Mouse (Mus musculus): Measurements from ENCODE around the gene 1520401A03Rik. TPM values are rescaled to one million over a fixed set of nuclear protein-coding genes. Genes with fewer than 3 reads are reported as not detected.

1520401A03Rik gene
- total RNA-seq, 2 experiments from 2014 or later = not detected

DNA sequence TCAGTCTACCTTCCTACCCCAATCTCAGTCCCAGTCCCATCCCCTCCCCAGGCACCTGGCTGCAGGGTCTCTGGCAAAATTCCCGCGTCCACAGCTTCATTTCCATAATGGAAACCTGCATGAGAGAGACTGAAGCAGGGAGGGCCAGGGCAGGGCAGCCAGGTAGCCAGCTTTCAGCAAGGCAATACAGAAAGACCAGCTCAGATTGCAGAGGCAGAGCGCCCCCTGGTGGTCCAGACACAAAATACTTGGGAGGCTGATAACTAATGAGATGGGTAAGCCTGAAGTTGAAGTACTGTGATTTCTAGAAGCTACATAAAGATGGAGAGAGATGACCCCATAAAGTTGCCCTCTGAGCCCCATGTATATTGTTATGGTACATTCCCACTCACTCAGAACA lies 16.4 kb downstream of the 1520401A03Rik start:
- DNase-seq = peak; percentile 55 to 62
- intact Hi-C loops (cut with DNase I) = loop anchor here (2.0 to 5.0 kb wide), 2 partner anchors 45 to 134 kb away; partner anchors contain the start of gene Bicdl2

DNA sequence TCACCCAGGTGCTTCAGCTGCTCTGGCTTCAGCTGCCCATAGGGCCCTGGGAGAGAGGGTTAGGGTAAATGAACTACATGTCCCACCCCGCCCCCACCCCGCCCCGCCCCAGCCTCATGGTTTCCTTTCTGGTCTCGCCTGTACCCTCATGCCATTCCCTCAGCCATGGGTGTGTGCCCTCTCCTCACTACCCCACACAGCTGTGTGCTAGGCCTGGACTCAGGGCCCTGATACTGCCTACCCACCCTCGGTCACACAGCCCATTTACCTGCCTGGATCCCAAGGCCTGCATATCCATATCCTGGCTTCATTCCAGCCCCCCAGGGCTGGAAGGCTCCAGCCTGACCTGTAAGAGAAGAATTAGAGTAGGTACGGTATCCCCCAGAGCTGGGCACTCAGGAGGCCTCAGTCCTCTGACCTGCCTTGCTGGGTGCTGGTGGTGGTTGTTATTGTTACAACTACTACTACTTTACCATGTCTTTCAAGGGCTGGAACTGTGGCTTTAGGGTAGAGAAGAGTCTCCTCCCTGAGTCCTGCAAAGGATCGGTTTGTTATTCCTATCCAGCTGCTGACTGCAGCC lies 17.0 kb downstream of the 1520401A03Rik start:
- intact Hi-C loops (cut with DNase I) = loop anchor here (2.0 to 5.0 kb wide), 2 partner anchors 45 to 133 kb away; partner anchors contain the start of gene Bicdl2
- no peak for DNase-seq

DNA sequence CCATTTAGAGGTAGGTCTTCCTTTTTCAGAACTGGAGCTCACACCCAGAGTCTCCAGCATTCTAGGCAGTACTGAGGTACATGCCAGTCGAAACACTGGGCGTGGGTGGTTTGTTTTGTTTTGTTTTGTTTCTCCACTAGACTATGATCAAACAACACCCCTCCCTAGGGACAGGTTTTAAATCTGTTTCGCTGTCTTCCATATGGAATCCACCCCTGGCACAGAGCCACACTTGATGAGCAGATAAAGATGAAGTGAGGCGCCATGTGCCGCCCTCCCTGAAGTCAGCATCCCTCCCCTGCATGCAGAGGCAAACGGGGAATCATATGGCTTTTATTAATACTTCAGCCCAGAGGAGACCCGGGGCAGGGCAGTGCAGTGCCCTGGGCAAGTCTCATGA lies 17.8 kb downstream of the 1520401A03Rik start:
- intact Hi-C loops (cut with DNase I) = loop anchor here (5.0 kb wide), 1 partner anchor 132 kb away; no protein-coding TSS in a partner anchor
- DNase-seq = no peak

DNA sequence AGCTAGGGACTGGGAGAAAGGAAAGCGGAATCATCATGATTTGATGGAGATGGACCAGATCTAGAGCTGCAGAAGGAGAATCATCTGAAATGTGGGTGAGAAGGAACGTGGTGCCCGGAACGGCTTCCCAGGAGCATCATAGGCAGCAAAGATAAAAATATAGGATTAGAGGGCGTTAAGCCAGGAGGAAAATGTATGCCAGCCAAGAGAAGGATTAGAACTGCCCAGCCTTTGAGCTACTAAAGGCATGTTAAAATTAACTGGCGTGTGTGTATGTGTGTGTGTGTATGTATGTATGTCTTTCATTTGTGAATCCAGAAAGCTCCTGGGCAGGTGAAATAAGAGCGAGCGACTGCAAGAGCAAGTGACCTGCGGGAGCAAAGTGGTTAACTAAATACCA lies 19.3 kb downstream of the 1520401A03Rik start:
- no peak for DNase-seq
- intact Hi-C loops (cut with DNase I) = no loop called here

DNA sequence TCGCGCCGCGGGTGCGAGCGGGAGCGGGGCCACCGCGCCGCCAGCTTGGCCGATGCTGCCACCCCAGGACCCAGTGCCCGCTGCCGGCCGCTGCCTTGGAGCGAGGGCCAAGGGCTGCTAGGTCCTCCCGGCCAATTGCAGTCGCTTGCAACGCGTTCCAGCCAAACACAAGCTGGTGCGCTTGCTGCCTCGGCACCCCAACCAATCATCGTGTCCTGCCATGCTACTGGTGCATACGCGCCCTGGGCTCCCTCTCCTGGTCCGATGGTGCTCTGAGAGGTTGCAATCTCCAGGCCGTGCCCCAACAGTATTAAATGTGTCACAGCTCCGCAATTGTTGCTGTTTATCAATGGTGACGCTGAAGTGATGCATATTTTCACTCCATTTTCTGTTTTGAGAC lies 22.5 kb downstream of the 1520401A03Rik start:
- peak; percentile 79 to 89 for DNase-seq
- intact Hi-C loops (cut with DNase I) = no loop called here

DNA sequence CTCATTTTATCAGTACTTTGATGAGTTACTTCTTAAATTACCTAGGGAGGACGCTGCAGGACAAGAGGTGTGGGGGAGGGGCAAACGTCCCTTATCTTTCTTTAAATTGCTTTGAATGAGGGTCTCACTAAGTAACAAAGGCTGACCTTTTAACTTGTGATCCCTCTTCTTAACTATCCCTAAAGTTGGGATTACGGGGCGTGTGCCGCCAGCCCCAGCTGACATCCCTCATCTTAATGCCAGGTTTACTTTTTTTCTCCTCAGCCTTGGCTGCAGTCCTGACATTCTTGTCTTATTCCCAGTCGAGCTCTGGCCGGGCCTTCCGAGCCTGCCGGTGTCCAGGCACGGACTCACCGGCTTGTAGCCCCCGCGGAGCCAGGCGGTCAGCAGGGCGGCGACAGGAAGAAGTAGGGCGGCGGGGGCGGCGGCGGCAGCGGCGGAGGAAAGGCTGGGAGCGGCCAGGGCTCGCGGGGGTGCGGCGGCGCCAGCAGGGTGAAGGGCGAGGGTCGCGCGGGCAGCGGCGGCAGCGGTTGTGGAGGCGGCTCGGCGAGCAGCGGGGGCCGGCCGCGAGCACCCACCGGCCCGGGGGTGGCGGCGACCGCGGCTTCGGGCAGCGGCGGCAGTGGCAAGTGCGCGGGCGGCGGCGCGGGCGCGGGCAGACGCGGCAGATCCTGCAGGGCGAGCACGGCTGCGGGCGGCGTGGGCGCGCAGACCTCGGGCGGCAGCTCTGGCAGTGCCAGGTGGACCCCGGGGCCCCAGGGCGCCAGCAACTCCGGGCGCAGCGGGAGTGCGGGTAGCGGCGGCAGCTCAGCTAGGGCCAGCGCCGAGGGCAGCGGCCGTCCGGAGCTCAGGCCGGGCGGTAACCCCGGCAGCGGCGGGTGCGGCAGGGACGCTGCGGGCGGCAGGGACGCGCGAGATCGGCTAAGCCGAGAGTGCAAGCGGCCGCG lies 23.2 kb downstream of the 1520401A03Rik start:
- intact Hi-C loops (cut with DNase I) = no loop called here
- peak in 1 of 2 experiments; percentile 40 for DNase-seq

DNA sequence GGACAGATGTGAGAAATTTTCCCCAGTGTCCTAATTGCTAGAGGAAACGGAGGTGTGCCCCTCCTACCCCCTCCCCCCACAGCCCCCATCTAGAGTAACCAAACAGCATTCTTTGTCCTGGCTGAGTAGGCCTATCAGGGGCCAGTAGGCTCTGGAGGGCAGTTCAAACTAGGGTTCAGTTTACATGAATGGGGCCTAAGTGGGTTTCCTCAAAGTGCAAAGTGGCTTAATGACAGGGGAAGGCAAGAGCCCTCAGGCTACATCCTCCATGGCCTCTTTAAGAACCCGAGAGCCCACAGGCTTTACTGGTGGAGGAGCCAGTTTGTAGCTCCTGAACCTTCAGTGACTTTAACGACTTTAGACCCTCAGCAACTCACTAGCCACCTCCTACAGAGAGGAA lies 26.8 kb downstream of the 1520401A03Rik start:
- DNase-seq = no peak
- intact Hi-C loops (cut with DNase I) = no loop called here

DNA sequence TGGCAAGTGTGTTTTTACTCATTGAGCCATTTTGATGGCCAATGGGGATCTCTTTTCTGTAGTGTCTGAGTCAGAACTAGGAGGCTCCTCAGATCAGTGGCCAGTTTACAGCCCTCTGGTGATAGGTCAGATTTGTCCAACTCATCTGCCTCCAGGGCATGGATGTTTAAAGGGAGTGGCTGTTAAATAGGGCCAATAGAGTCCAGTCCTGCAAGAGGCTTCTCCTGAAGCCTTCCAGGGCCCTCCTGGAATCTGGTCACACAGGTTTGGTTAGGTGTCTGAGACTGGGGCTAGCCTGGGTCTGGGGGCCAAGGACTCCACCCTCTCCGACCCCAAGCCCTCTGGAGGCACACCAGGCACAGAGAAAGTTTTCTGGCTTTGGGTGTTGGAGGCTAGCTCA lies 28.1 kb downstream of the 1520401A03Rik start:
- DNase-seq = no peak
- intact Hi-C loops (cut with DNase I) = no loop called here

DNA sequence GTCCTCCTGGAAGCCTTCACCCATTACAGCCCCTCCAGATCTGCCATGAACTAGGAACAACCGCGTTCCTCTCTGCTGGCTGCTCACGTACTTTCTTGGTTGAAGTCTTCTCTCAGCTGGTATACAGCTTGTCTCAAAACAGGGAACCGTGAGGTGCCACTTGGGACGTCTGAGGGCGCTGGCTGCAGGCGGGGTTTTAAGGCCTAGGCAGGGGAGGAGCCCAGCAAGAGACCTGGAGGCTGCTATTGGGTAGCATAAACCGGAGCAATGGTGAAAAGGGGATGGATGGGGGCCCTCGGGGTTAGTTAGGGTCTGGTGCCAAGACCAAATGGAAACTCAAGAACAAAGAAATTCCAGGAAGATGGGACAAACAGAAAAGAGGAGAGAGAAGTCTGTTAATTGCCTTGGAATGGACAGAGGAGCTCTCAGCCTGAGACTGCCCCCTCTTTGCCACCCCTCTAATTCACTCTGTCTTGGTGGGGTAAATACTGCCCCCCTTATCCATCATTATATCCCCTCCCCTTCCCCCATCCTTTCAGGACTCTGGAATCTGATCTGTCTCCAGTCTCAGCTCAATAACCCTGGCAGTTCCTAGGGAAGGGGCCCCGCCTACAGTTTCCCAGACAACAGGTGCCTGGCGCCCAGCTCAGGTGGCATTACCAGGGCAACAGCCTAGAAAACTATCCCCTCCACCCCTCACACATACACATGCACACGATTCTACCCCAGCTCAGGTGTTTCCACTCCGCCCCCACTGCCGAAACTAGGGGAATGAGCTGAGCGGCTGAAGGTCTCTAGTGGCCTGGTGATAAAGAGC lies 38.5 kb downstream of the 1520401A03Rik start, which contains the start of gene Cldn9:
Gene Cldn9, minus strand, starts transcription at position 171 of the 817 bp plus-strand sequence.
- intact Hi-C loops (cut with DNase I) = no loop called here
- DNase-seq = no peak

DNA sequence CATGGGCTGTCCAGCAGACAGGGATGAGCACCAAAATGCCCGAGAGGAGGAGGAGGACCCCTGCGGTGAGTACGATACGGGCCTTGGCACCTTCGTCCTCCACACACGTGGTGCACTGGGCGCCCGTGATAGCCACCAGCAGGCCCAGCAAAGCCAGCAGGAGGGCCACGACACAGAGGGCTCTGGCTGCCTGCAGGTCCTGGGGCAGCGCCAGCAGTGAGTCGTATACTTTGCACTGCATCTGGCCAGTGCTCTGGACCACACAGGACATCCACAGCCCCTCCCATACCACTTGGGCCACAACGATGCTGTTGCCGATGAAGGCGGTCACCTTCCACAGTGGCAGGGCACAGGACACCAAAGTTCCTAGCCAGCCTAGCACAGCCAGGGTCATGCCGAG lies 39.4 kb downstream of the 1520401A03Rik start:
- DNase-seq = no peak
- intact Hi-C loops (cut with DNase I) = no loop called here

DNA sequence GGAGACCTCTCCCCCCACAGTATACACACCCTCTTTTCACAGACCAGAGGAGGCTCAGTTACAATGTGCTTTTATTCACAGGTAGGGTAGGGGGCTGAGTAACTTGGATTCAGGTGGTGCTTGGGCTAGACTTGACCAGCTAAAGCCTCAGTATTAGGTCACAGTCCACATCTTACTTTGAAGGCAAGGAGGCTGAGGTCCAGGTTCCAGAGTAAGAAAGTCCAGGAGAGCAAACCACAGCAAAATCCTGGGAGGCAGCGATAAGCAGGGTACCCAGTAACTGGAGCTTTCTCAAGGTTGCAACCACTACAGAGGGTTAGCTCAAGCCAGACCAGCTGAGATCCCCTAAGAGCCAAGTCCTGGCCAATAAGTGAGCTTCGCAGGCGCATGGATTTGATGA lies 40.1 kb downstream of the 1520401A03Rik start:
- intact Hi-C loops (cut with DNase I) = no loop called here
- DNase-seq = no peak

DNA sequence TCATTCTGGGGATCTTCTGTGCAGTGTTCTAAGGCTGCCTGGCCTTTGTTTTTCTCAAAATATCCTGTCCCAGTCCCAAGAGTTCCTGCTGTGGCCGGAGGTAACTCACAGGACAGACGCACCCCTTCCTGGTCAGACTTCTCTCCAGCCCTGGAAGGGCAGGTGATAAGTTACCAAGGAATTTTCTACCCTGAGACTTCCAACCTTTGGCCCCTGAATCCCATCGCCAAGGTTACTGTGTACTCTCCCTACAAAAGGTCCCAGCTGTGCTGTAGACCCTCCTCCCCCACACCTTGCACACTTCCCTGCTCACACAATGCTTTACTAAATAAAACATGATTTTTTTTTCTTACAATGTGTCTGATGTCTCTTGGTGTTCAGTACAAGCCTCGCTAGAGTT lies 40.5 kb downstream of the 1520401A03Rik start:
- DNase-seq = no peak
- intact Hi-C loops (cut with DNase I) = no loop called here

DNA sequence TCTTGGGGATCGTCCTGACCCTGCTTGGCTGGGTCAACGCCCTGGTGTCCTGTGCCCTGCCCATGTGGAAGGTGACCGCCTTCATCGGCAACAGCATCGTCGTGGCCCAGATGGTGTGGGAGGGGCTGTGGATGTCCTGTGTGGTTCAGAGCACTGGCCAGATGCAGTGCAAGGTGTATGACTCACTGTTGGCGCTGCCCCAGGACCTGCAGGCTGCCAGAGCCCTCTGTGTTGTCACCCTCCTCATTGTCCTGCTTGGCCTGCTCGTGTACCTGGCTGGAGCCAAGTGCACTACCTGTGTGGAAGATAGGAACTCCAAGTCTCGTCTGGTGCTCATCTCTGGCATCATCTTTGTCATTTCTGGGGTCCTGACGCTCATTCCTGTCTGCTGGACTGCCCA lies 41.5 kb downstream of the 1520401A03Rik start:
- intact Hi-C loops (cut with DNase I) = no loop called here
- DNase-seq = no peak

DNA sequence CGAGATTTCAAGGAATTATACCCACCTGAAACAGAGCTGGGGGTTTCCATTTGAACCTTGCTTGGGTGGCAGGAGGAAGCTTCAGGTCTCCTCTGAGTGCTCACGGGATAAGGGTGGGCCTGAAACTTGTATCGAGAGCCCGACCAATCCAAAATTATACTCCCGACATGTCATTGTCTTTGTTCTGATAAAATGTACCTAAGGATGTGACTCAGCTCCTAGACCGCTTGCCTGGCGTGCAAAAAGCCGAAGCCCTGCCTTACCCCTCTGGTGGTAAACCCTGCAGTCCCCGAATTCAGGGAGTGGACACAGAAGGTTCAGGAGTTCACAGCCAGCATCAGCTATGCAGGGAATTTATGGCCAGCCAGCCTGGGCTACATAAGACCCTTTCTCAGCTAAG lies 42.2 kb downstream of the 1520401A03Rik start:
- intact Hi-C loops (cut with DNase I) = no loop called here

DNA sequence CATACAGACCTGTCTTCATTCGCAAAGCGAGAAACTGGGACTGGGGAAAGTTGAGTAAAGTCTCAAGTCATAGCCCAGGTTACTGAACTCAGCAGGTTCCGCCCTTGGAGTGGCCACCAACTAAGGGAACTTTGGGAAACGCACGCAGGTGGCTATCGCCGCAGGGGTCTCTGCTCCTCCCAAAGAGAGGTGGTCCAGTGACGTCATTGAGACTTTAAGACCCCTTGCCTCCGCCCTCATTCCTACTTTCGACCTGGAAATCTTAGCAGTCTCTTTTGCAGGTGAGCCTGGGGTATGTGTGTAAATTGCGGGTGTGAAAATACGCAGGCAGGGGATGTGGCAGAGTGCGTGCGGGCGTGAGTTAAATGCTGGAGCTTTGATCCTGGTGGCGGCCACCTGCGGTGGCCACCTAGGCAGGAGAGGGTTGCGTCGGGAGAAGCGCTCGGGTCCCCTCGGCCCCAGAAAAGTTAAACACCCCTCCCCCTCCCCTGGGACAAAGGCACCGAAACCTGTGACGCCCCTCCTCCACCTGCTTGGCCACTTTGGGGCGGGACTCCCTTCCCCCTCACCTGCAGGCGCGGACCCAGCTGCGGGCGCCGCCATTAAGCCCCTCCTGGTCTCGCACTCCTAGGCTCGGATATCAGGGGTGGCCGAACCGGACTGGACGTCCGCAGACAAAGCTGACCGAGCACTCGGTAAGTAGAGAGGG lies 43.3 kb downstream of the 1520401A03Rik start, which contains the start of gene Cldn6:
Gene Cldn6, plus strand, starts transcription at position 123 of the 709 bp plus-strand sequence.
- intact Hi-C loops (cut with DNase I) = no loop called here
- no peak for DNase-seq

More for the DNA sequence above, 42.2 kb downstream of the 1520401A03Rik start:
- DNase-seq = no peak

DNA sequence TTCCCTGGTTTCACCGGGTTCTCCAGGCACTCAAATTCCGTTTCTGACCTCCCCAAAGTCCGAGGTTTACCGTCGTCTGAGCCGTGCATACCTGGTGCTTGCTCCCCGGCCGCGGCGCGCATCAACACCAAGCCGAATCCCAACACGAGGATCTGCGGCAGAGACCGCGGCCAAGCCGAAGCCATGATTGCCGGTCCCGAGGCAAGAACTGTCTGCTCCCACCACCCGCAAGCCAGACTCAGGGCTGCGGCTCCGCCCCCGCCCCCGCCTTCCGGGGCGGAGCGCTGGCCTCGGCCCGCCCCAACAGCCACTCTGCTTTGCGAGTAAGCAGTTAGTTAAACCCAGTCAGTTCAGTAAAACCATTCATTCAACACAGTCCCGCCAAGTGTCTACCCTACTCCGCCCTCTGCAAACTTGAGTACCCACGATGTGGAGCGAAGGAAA lies 45.3 kb downstream of the 1520401A03Rik start, which contains the start of gene Tnfrsf12a:
Gene Tnfrsf12a, minus strand, starts transcription at position 233 of the 444 bp plus-strand sequence.
- DNase-seq = peak; percentile 80
- intact Hi-C loops (cut with DNase I) = no loop called here

DNA sequence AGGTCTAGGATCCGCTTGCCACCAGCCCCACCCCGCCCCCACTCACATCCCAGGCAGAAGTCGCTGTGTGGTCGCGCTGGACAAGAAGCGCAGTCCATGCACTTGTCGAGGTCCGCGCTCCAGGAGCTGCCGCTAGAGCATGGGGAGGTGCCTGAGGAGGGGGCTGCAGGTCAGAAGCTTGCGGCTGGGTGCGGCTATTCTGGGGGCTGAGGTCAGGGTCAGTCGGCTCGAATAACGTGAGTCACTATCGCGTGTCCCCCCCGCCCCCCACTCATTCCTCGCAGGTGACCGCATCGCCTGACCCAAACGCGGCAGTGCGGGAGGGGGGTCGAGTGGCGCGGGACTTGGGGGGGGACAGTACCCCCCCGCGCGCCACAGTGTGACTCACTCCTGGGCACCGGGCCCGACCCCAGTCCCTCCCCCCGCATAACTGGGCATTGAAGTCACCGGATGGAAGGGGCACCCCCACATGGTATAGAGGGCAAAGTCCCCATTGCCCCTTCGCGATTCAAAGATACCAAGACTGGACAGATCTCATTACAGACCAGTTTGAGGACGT lies 46.0 kb downstream of the 1520401A03Rik start:
- intact Hi-C loops (cut with DNase I) = no loop called here
- peak in 1 of 2 experiments; percentile 44 for DNase-seq

DNA sequence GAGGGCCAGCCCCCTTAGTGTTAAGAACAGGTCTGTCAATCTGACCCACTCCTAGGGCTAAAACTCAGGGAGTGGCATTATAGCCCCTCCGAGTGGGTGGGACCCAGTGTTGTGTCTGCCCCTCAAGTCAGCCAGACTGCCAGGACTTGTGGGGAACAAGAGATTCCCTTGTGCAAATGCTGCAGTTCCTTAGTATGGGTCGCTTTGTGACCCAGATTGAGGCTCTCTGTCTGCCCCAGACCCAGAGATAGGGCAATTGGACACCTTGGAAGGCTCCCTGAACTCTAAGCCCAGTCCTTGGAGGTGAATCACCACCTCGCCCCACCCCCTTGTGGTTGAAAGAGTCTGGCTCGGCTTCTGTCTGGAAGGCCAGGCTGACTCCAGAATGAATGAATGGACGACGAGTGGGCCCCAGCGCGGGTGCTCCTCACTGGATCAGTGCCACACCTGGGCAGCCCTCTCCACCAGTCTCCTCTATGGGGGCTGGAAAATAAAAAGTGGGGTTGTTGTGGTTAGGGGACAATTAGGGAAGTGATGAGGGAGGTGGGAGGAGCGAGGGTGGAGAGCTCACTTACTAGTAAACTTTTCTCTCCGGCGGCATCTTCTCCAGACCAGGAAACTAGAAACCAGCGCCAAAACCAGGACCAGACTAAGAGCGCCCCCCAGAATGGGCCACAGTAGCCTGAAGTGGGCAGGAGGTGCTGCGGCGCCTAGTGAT lies 46.9 kb downstream of the 1520401A03Rik start:
- intact Hi-C loops (cut with DNase I) = no loop called here
- peak; percentile 51 to 58 for DNase-seq

DNA sequence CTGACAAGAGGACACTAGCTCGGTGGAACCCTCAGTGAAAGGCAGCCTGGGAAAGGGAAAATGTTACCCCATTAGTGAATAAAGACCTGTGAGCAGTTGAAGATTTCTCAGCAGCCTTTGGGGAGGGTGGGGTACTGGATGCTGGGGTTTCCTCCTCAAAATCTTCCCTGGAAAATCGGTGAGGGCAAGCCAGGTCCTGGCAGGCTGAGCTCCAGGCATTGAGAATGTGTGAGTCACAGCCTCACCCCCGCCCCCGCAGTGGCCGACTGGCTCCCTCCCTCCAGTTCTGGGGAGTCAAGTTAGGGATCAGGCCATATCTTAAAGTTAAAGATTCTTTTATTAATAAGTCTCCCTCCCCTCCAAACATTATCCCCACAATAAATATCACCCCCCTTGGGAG lies 47.5 kb downstream of the 1520401A03Rik start:
- intact Hi-C loops (cut with DNase I) = no loop called here
- DNase-seq = peak in 1 of 2 experiments; percentile 63
